Mouse (Mus musculus) stomach, postnatal 0 days (tissue): ENCODE measurements around the gene Rhox12.

Experiments used
- CTCF ChIP-seq: IDR thresholded peaks from 2 replicates; pipeline ENCODE4 v1.5.1; 2016; ENCODE audit warnings: antibody characterized with exemption, low read depth, mild to moderate bottlenecking, moderate library complexity
- EP300 ChIP-seq: optimal IDR thresholded peaks from 2 replicates; pipeline ENCODE3; 2016; ENCODE audit warnings: antibody characterized with exemption

GRCm38 (mm10) chrX:38061544-38061943, 49.2 kb downstream of the Rhox12 start:
- TF ChIP-seq CTCF (peak; percentile 61), EP300 (no peak)
